Mouse (Mus musculus) embryonic facial prominence, embryonic 10.5 days (tissue): ENCODE measurements around the gene Gm11037. TPM values are rescaled to one million over a fixed set of nuclear protein-coding genes. Genes with fewer than 3 reads are reported as not detected.
A peak's percentile ranks its signal among the peaks of the same experiment; 100 is the strongest.

Experiments used
- DNase-seq: peaks from one replicate; pipeline ENCODE4 v3.0.0-alpha.2; 2017; ENCODE audit warnings: low spot score
- H3K27ac ChIP-seq: fragments of 300-500 bp; sonication (generic); replicated peaks from 2 replicates; pipeline ENCODE4 v1.5.1; 2016; ENCODE audit warnings: mild to moderate bottlenecking
- H3K27me3 ChIP-seq: fragments of 300-500 bp; sonication (generic); replicated peaks from 2 replicates; pipeline ENCODE4 v1.6.1; 2016; ENCODE audit warnings: low read depth, mild to moderate bottlenecking; ENCODE audit not compliant: poor library complexity, severe bottlenecking
- H3K36me3 ChIP-seq: fragments of 300-500 bp; sonication (generic); replicated peaks from 2 replicates; pipeline ENCODE4 v1.6.1; 2016; ENCODE audit warnings: mild to moderate bottlenecking, moderate library complexity
- H3K4me1 ChIP-seq: fragments of 300-500 bp; sonication (generic); 2 replicates; pipeline ENCODE4 v1.6.1; 2016
- H3K4me3 ChIP-seq: fragments of 300-500 bp; sonication (generic); 2 replicates; pipeline ENCODE4 v1.5.1; 2016; ENCODE audit warnings: mild to moderate bottlenecking, moderate library complexity
- H3K9me3 ChIP-seq: fragments of 300-500 bp; sonication (generic); 2 replicates; pipeline ENCODE4 v1.6.1; 2016; ENCODE audit warnings: mild to moderate bottlenecking
- WGBS: fragments of 180-500 bp; shearing (Covaris S2); methylation state at CpG from one replicate; pipeline ENCODE4 v1.1.7; 2016; 5-methylcytosine and 5-hydroxymethylcytosine counted together
- polyA plus RNA-seq: library from polyadenylated mRNA; unstranded; fragments of >200 nt; fragmentation: Nextera tagmentation; extraction: Ambion mirVana; gene quantifications from 2 replicates; pipeline ENCODE4 v1.2.1, GENCODE M21; 2016

Gm11037 gene
- not detected in 2 replicates for polyA plus RNA-seq

- DNase-seq = no peak
- no peaks in the 10 kb centered on the region for H3K9me3 ChIP-seq
- peaks cover 37% of the 10 kb centered on the region for H3K4me1 ChIP-seq
- H3K36me3 ChIP-seq = peaks cover 47% of the 10 kb centered on the region
- WGBS = 85% methylated on average over 9 of the region's 9 CpGs
- H3K27me3 ChIP-seq = no peaks in the 10 kb centered on the region
- 0 out of 2 replicates have a peak within 1 kb of the TSS, but pooled peaks have one; percentile 61 for H3K27ac ChIP-seq
- no peak within 1 kb of the TSS for H3K4me3 ChIP-seq
Observed at GRCm38 (mm10) chr2:131132930-131133547, at the start of gene Gm11037. TSS of gene Gm11037 (plus strand) at chr2:131133497.

DNA sequence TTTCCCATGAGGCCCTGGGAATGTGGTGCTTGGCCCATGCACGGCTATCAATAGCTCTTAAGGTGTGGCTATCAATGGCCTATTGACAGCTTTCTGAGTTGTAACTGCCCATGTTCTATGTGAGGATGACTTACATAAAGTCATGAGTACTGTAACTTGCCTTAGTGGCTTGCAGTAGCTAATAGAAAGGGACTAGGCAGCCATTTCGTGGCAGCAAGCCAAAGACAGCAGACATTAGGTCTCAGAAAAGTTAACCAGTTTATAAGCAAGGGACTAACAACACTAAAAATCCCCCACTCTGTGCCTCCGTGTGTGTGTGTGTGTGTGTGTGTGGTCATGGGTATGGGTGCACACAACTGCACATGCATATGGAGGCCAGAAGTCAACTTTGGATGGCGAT lies 49.1 kb upstream of the Gm11037 start:
- Histone ChIP-seq H3K36me3 (no peaks in the 10 kb centered on the region), H3K4me3 (no peak overlapping the region), H3K9me3 (no peaks in the 10 kb centered on the region), H3K27ac (no peak overlapping the region), H3K27me3 (peaks cover 3% of the 10 kb centered on the region; the same call in 1 of the 2 replicates), H3K4me1 (peaks cover 12% of the 10 kb centered on the region)
- DNase-seq = no peak
- 85% methylated on average over 4 of the region's 4 CpGs for WGBS

GRCm38 (mm10) chr2:131086667-131087390 lies 46.5 kb upstream of the Gm11037 start, which contains the start of gene Siglec1:
TSS of gene Siglec1 (minus strand) at chr2:131086765.
- H3K27me3 ChIP-seq = no peaks in the 10 kb centered on the region
- 89% methylated on average over 11 of the region's 11 CpGs for WGBS
- peaks cover 12% of the 10 kb centered on the region for H3K4me1 ChIP-seq
- no peaks in the 10 kb centered on the region for H3K36me3 ChIP-seq
- no peak within 1 kb of the TSS for H3K4me3 ChIP-seq
- no peak for DNase-seq
- no peaks in the 10 kb centered on the region for H3K9me3 ChIP-seq
- no peak within 1 kb of the TSS for H3K27ac ChIP-seq

- H3K4me1 ChIP-seq = peaks cover 12% of the 10 kb centered on the region
- no peak overlapping the region for H3K4me3 ChIP-seq
Observed at GRCm38 (mm10) chr2:131088581-131088980, 44.7 kb upstream of the Gm11037 start.

GRCm38 (mm10) chr2:131089634-131090033 lies 43.7 kb upstream of the Gm11037 start:
- no peaks in the 10 kb centered on the region for H3K36me3 ChIP-seq
- no peak overlapping the region for H3K27ac ChIP-seq
- H3K9me3 ChIP-seq = no peaks in the 10 kb centered on the region
- H3K27me3 ChIP-seq = no peaks in the 10 kb centered on the region
- no peak overlapping the region for H3K4me3 ChIP-seq
- no peak for DNase-seq
- peaks cover 10% of the 10 kb centered on the region for H3K4me1 ChIP-seq
- WGBS = 75% methylated on average over 1 of the region's 1 CpGs

More at GRCm38 (mm10) chr2:131088581-131088980, 44.7 kb upstream of the Gm11037 start:
- Histone ChIP-seq H3K9me3 (no peaks in the 10 kb centered on the region), H3K27ac (no peak overlapping the region), H3K36me3 (no peaks in the 10 kb centered on the region), H3K27me3 (no peaks in the 10 kb centered on the region)
- 81% methylated on average over 4 of the region's 4 CpGs for WGBS
- no peak for DNase-seq

- Histone ChIP-seq H3K4me1 (peaks cover 10% of the 10 kb centered on the region), H3K4me3 (no peak overlapping the region), H3K9me3 (no peaks in the 10 kb centered on the region), H3K27ac (0 out of 2 replicates have a peak overlapping the region, but pooled peaks have one; percentile 19), H3K36me3 (no peaks in the 10 kb centered on the region), H3K27me3 (no peaks in the 10 kb centered on the region)
- DNase-seq = no peak
- whole genome bisulfite sequencing = 74% methylated on average over 3 of the region's 3 CpGs
Observed at GRCm38 (mm10) chr2:131090852-131091251, 42.4 kb upstream of the Gm11037 start.

- no peak overlapping the region for H3K27ac ChIP-seq
- H3K36me3 ChIP-seq = no peaks in the 10 kb centered on the region
- H3K27me3 ChIP-seq = no peaks in the 10 kb centered on the region
- H3K9me3 ChIP-seq = no peaks in the 10 kb centered on the region
- DNase-seq = no peak
- no peak overlapping the region for H3K4me3 ChIP-seq
- WGBS = 87% methylated on average over 5 of the region's 5 CpGs
- peaks cover 32% of the 10 kb centered on the region for H3K4me1 ChIP-seq
Observed at GRCm38 (mm10) chr2:131093577-131093976, 39.7 kb upstream of the Gm11037 start.

- Histone ChIP-seq H3K27me3 (no peaks in the 10 kb centered on the region), H3K4me3 (no peak overlapping the region), H3K4me1 (peaks cover 30% of the 10 kb centered on the region), H3K36me3 (no peaks in the 10 kb centered on the region), H3K27ac (no peak overlapping the region), H3K9me3 (no peaks in the 10 kb centered on the region)
- DNase-seq = peak; percentile 82
- 0% methylated on average over 1 of the region's 1 CpGs for WGBS
Observed at GRCm38 (mm10) chr2:131094823-131095222, 38.5 kb upstream of the Gm11037 start.

DNA sequence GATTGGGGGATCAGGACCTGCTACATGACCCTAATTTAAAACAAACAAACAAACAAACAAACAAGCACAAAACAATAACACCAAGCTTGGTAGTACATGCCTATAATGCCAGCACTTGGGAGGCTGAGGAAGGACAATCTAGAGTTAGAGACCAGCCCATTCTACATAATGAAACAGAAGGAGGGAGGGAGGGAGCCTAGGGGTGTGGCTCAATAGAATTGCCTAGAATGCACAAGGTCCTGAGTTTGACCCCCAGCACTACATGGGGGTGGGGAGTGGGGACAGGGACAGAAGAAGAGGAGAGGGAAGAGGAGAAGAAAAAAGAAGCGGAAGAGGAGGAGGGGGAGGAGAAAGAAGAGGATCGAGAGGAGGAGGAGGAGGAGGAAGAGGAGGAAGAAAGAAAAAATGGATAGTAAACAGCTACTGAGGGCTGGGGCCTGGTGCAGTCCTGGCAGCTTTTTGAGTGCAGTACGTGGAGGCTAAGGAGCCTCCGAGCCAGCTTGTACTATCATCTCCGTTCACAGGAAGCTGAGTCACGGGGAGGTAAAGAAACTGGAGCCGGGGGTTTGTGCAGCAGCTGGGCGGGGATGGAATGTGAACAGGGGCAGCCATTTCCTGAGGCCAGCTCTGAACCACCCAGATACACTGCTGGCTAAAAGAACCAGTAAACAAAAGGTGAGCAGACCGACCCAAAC lies 37.0 kb upstream of the Gm11037 start:
- Histone ChIP-seq H3K4me1 (peaks cover 30% of the 10 kb centered on the region), H3K4me3 (peak overlapping the region; percentile 43), H3K9me3 (no peaks in the 10 kb centered on the region), H3K27me3 (no peaks in the 10 kb centered on the region), H3K36me3 (no peaks in the 10 kb centered on the region), H3K27ac (peak overlapping the region; percentile 87)
- WGBS = 8% methylated on average over 9 of the region's 9 CpGs
- DNase-seq = peak; percentile 80

GRCm38 (mm10) chr2:131097087-131097486 lies 36.2 kb upstream of the Gm11037 start:
- H3K4me3 ChIP-seq = peak overlapping the region; percentile 43; the same call in 1 of the 2 replicates
- DNase-seq = no peak
- H3K36me3 ChIP-seq = no peaks in the 10 kb centered on the region
- H3K27me3 ChIP-seq = no peaks in the 10 kb centered on the region
- H3K4me1 ChIP-seq = peaks cover 30% of the 10 kb centered on the region
- H3K27ac ChIP-seq = peak overlapping the region; percentile 87
- no peaks in the 10 kb centered on the region for H3K9me3 ChIP-seq
- 83% methylated on average over 4 of the region's 4 CpGs for WGBS

- Histone ChIP-seq H3K36me3 (no peaks in the 10 kb centered on the region), H3K4me1 (peaks cover 20% of the 10 kb centered on the region), H3K9me3 (no peaks in the 10 kb centered on the region), H3K4me3 (no peak overlapping the region), H3K27ac (no peak overlapping the region), H3K27me3 (no peaks in the 10 kb centered on the region)
- WGBS = 50% methylated on average over 3 of the region's 3 CpGs
- DNase-seq = no peak
Observed at GRCm38 (mm10) chr2:131101530-131101929, 31.8 kb upstream of the Gm11037 start.

GRCm38 (mm10) chr2:131104021-131104420 lies 29.3 kb upstream of the Gm11037 start:
- 89% methylated on average over 4 of the region's 4 CpGs for WGBS
- Histone ChIP-seq H3K36me3 (no peaks in the 10 kb centered on the region), H3K27ac (no peak overlapping the region), H3K9me3 (no peaks in the 10 kb centered on the region), H3K27me3 (no peaks in the 10 kb centered on the region), H3K4me3 (no peak overlapping the region), H3K4me1 (no peaks in the 10 kb centered on the region)
- DNase-seq = no peak
